Mouse (Mus musculus) forebrain, postnatal 0 days (tissue): ENCODE results near the gene Tub. TPM values are rescaled to one million over a fixed set of nuclear protein-coding genes. Genes with fewer than 3 reads are reported as not detected.

Experiments
- ATAC-seq: fragments of 200-750 bp; cut with Nextera tagmentation; 2 replicates; pipeline ENCODE4 v1.8.0; 2017; ENCODE audit warnings: mild to moderate bottlenecking, moderate library complexity
- DNase-seq: peaks from one replicate; pipeline ENCODE4 v3.0.0-alpha.2; 2015
- H3K27ac ChIP-seq: fragments of 300-500 bp; sonication (generic); 2 replicates; pipeline ENCODE4 v1.5.1; 2014; ENCODE audit warnings: low read depth, mild to moderate bottlenecking, antibody characterized with exemption, low read length, moderate library complexity, mixed read lengths
- H3K27me3 ChIP-seq: fragments of 300-500 bp; sonication (generic); 2 replicates; pipeline ENCODE4 v1.6.1; 2014; ENCODE audit warnings: mild to moderate bottlenecking, low read length, mixed read lengths; ENCODE audit not compliant: insufficient read depth
- H3K36me3 ChIP-seq: fragments of 300-500 bp; sonication (generic); 2 replicates; pipeline ENCODE4 v1.6.1; 2014; ENCODE audit warnings: mild to moderate bottlenecking, moderate library complexity; ENCODE audit not compliant: insufficient read depth
- H3K4me1 ChIP-seq: fragments of 300-500 bp; sonication (generic); 2 replicates; pipeline ENCODE4 v1.6.1; 2014; ENCODE audit warnings: antibody characterized with exemption; ENCODE audit not compliant: insufficient read depth
- H3K4me2 ChIP-seq: fragments of 300-500 bp; sonication (generic); 2 replicates; pipeline ENCODE4 v1.6.1; 2014; ENCODE audit warnings: low read depth, mild to moderate bottlenecking, moderate library complexity
- H3K4me3 ChIP-seq: fragments of 300-500 bp; sonication (generic); 2 replicates; pipeline ENCODE4 v1.5.1; 2014; ENCODE audit warnings: low read depth, low read length, mixed read lengths
- H3K9ac ChIP-seq: fragments of 300-500 bp; sonication (generic); 2 replicates; pipeline ENCODE4 v1.6.1; 2014; ENCODE audit warnings: mild to moderate bottlenecking
- H3K9me3 ChIP-seq: fragments of 300-500 bp; sonication (generic); 2 replicates; pipeline ENCODE4 v1.6.1; 2016; ENCODE audit warnings: low read length
- CTCF ChIP-seq: sonication (generic); IDR thresholded peaks from 2 replicates; pipeline ENCODE4 v1.5.1; 2016; ENCODE audit warnings: antibody characterized with exemption, control low read depth, low read depth
- WGBS: fragments of 180-500 bp; shearing (Covaris S2); extraction: QIAGEN DNeasy Blood & Tissue Kit; methylation state at CpG from one replicate; pipeline ENCODE4 v1.1.7; 2014; 5-methylcytosine and 5-hydroxymethylcytosine counted together
- polyA plus RNA-seq: library from polyadenylated mRNA; unstranded; fragments of >200 nt; fragmentation: Nextera tagmentation; extraction: Ambion mirVana; gene quantifications from 2 replicates; pipeline ENCODE4 v1.2.1, GENCODE M21; 2015
- total RNA-seq: library from RNA; depleted of rRNA; stranded (reverse); fragments of >200 nt; gene quantifications from 2 replicates; pipeline ENCODE4 v1.2.3, GENCODE M21; 2014

The Tub gene
- total and polyA plus RNA-seq, 2 experiments from 2014 or later = 39.1 to 188 TPM

DNA sequence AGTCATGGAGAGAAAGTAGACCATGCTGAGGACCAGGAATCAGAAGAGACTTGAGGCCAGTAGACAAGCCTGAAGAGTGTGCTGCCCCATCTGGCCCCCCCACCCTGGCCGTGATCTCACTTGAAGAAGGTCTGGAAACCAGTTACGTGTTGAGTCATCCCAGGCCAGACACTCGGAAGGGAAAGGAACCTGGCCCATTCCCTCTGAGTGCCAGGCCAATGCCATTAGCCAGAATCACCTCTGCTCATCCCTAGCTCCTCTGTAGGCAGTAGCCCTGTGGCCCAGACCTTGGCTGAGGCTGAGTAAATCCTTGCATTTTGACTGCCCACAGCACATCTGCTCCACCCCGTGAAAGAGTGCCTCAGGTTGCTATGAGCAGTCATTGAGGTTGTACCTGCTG is 51.8 kb downstream of the Tub start:
- WGBS = 91% methylated on average over 4 of the region's 4 CpGs
- TF ChIP-seq CTCF = no peak
- Histone ChIP-seq H3K4me3 (no peak overlapping the region), H3K27me3 (no peaks in the 10 kb centered on the region), H3K9ac (no peak overlapping the region), H3K4me2 (no peak overlapping the region), H3K4me1 (no peaks in the 10 kb centered on the region), H3K36me3 (no peaks in the 10 kb centered on the region), H3K27ac (no peak overlapping the region), H3K9me3 (no peaks in the 10 kb centered on the region)
- no peak for DNase-seq
- no peak for ATAC-seq

DNA sequence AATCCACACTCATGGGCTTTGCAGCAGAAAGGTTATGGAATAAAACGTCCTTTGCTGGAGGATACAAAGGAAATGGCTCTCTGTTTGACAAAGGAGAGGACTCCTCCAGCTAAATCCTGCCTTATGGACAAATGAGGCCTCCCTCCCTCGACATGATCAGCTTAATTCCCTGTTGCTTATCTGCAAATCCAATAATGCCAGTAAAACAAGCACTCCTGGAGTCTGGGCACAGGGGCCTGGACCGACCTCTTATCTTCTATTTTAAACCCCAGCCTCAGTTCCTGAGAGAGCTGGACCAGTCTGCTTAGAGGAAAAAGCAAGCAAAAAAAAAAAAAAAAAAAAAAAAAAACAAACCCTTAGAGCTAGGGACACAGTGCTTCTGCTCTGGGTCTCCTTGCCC is 53.5 kb downstream of the Tub start:
- TF ChIP-seq CTCF = no peak
- Histone ChIP-seq H3K36me3 (no peaks in the 10 kb centered on the region), H3K9ac (no peak overlapping the region), H3K27ac (no peak overlapping the region), H3K4me1 (no peaks in the 10 kb centered on the region), H3K4me2 (no peak overlapping the region), H3K9me3 (no peaks in the 10 kb centered on the region), H3K27me3 (no peaks in the 10 kb centered on the region), H3K4me3 (no peak overlapping the region)
- WGBS = 3% methylated on average over 3 of the region's 3 CpGs
- ATAC-seq = no peak
- DNase-seq = no peak

DNA sequence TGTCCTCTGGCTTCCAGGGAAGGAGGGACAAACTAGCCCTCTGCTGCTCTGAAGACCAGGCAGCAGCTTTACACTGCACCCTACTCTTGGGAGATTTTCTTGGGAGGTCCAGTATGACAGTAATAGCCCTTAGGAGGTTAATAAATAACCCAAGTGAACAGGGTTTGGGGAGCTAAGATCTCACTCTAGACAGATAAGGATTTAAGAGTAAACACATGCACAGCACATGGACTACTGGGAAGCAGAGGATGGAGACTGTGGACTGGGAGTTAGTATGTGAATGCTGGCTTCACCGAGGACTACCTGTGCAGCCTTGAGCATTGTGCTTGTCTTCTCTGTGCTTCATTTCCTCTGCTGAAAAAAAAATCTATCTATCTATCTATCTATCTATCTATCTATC is 59.1 kb downstream of the Tub start:
- TF ChIP-seq CTCF = no peak
- no peak overlapping the region for H3K4me3 ChIP-seq
- no peak overlapping the region for H3K9ac ChIP-seq
- 93% methylated on average over 1 of the region's 1 CpGs for WGBS
- H3K27me3 ChIP-seq = no peaks in the 10 kb centered on the region
- DNase-seq (no peak), ATAC-seq (no peak)
- no peak overlapping the region for H3K27ac ChIP-seq
- no peaks in the 10 kb centered on the region for H3K36me3 ChIP-seq
- no peak overlapping the region for H3K4me2 ChIP-seq
- peaks cover 18% of the 10 kb centered on the region for H3K4me1 ChIP-seq
- no peaks in the 10 kb centered on the region for H3K9me3 ChIP-seq

DNA sequence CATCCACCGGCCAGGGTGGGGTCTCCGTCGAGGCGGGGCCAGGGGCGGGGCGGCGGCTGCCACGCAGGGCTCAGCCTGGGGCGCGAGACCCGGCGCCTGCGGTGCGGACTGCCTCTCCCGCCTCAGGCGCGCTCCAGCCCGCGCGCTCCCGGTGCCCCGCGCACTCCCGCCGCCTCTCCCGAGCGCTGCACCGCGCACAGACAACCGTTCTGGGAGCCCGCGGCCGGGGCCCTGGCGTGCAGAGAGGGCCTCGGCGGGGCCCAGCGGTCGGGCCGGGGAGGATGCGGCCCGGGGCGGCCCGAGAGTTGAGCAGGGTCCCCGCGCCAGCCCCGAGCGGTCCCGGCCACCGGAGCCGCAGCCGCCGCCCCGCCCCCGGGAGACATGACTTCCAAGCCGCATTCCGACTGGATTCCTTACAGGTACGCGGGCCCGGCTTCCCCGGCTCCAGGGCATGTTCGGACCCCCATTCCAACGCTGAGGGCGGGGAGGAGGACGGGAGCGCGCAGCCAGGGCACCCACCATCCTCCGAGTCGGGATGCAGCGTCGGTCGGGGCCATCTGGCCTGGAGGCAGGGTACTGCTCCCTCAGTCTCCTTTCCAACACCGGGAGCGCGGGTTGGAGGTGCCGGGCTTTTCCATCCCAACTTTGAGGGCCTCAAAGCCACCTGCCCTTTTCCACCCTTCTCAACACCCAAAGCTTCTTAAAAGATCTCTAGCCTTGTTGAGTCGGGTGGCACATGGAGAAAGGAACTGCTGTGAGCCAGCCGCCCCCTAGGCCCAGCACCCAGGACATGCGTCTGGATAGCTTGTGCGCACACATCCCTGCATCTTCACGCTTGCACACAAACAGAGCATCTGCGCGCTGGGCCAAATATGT is 60.8 kb downstream of the Tub start:
- peak; percentile 72 for ATAC-seq
- Histone ChIP-seq H3K4me2 (peak overlapping the region; percentile 80), H3K4me3 (peak overlapping the region; percentile 68), H3K9ac (peak overlapping the region; percentile 92), H3K27me3 (no peaks in the 10 kb centered on the region), H3K36me3 (no peaks in the 10 kb centered on the region), H3K9me3 (no peaks in the 10 kb centered on the region), H3K27ac (peak overlapping the region; percentile 93), H3K4me1 (peaks cover 18% of the 10 kb centered on the region)
- peak; percentile 32; the same call in 1 of the 2 replicates for TF ChIP-seq CTCF
- WGBS = 1% methylated on average over 79 of the region's 82 CpGs
- DNase-seq = peak; percentile 78

DNA sequence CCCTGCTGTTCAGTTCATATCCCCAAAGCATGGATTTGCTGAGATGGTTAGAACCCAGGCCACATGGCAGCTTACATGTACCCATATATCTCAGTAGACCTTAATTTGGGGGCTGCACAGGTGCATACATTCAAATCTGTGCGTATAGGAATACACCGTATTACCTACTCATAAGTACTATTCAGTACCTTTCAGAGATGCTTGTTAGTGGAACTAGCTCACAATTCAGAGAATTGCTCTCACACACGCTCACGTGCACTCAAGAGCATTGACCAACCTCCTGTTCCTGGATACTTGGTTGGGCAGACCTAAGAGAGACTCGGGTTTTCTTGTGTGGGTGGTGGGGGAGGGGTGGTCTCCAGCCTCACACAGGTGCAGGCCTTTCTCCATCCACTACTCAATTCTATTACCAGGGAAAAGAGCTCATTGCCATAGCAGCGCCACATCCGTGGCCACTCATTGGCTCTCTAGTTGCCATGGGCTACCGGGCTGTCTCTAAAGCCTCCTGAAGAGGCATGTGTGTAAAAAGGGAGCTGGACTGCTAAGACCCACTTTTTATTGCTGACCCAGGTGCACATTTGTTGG is 61.5 kb downstream of the Tub start:
- peaks cover 22% of the 10 kb centered on the region for H3K4me1 ChIP-seq
- H3K36me3 ChIP-seq = no peaks in the 10 kb centered on the region
- H3K9ac ChIP-seq = peak overlapping the region; percentile 92
- peak overlapping the region; percentile 68 for H3K4me3 ChIP-seq
- peak overlapping the region; percentile 93 for H3K27ac ChIP-seq
- WGBS = 22% methylated on average over 8 of the region's 8 CpGs
- no peaks in the 10 kb centered on the region for H3K9me3 ChIP-seq
- peak overlapping the region; percentile 80 for H3K4me2 ChIP-seq
- no peaks in the 10 kb centered on the region for H3K27me3 ChIP-seq
- TF ChIP-seq CTCF = no peak
- peak; percentile 82 for DNase-seq
- ATAC-seq = peak; percentile 85

DNA sequence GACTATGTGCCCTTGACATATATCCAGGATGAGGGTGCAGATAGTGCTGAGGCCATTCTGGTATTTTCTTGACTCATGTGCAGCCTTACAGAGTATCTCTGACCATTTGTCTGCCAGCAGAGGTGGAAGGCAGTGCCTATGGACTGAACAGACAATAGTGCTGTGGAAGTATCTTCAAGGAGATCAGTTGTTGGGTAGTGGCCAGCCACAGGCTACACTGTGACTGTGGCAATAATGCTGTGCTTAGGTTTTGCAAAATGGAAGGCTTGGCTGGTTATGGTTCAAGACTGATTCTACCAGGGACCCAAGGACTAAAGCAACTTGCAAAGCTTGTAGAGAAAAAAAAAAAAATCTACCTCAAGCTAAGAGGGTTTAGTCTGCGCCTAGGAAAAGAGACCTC is 62.4 kb downstream of the Tub start:
- TF ChIP-seq CTCF = no peak
- WGBS = 61% methylated on average over 1 of the region's 1 CpGs
- no peak overlapping the region; the same call in 1 of the 2 replicates for H3K4me3 ChIP-seq
- peaks cover 24% of the 10 kb centered on the region for H3K4me1 ChIP-seq
- peak overlapping the region; percentile 93 for H3K27ac ChIP-seq
- H3K9me3 ChIP-seq = no peaks in the 10 kb centered on the region
- H3K36me3 ChIP-seq = no peaks in the 10 kb centered on the region
- H3K9ac ChIP-seq = 0 out of 2 replicates have a peak overlapping the region, but pooled peaks have one; percentile 92
- no peaks in the 10 kb centered on the region for H3K27me3 ChIP-seq
- ATAC-seq (no peak), DNase-seq (no peak)
- H3K4me2 ChIP-seq = peak overlapping the region; percentile 80
